Mouse (Mus musculus): ENCODE measurements around the gene Plk5. TPM values are rescaled to one million over a fixed set of nuclear protein-coding genes. Genes with fewer than 3 reads are reported as not detected.
A peak's percentile ranks its signal among the peaks of the same experiment; 100 is the strongest.

The Plk5 gene
- total and polyA plus RNA-seq, 3 experiments, result 0.50 to 2.7 (median 0.63) TPM

GRCm38 (mm10) chr10:80321670-80322581 is 34.3 kb upstream of the Plk5 start:
- H3K36me3 ChIP-seq (ENCODE audit: control insufficient read depth, insufficient read depth, low read length), result no peaks in the 10 kb centered on the region
- no peaks in the 10 kb centered on the region for H3K27me3 ChIP-seq (ENCODE audit: control insufficient read depth, insufficient read depth, low read length)
- no peak overlapping the region for H3K4me3 ChIP-seq
- no peak overlapping the region for H3K27ac ChIP-seq
- peaks cover 8% of the 10 kb centered on the region for H3K4me1 ChIP-seq (ENCODE audit: control insufficient read depth, insufficient read depth, low read length)
- H3K9ac ChIP-seq (ENCODE audit: low read depth, low read length), result no peak overlapping the region
- WGBS, result 93% methylated on average over 21 of the region's 21 CpGs
- H3K79me2 ChIP-seq (replicated peaks; ENCODE audit: control insufficient read depth, insufficient read depth, low read length), result no peaks in the 10 kb centered on the region
- no peak for DNase-seq
- intact Hi-C loops (cut with DNase I), result loop anchor here (10.0 kb wide), 1 partner anchor 147 kb away; the partner anchor contains the start of genes 1600002K03Rik and Efna2
- no peak for TF ChIP-seq POLR2A (IDR thresholded peaks at IDR 0.05; ENCODE audit: insufficient read depth, low read depth, low read length)
- no peak for TF ChIP-seq CTCF (IDR thresholded peaks at IDR 0.05)
- TF ChIP-seq EP300 (IDR thresholded peaks at IDR 0.05; ENCODE audit: insufficient read depth, low read depth, low read length), result no peak

- Histone ChIP-seq H3K27me3 (ENCODE audit: control insufficient read depth, insufficient read depth, low read length) (no peaks in the 10 kb centered on the region), H3K79me2 (replicated peaks; ENCODE audit: control insufficient read depth, insufficient read depth, low read length) (no peaks in the 10 kb centered on the region), H3K27ac (peak overlapping the region; percentile 12), H3K4me3 (peak overlapping the region; percentile 68), H3K4me1 (ENCODE audit: control insufficient read depth, insufficient read depth, low read length) (peaks cover 8% of the 10 kb centered on the region), H3K36me3 (ENCODE audit: control insufficient read depth, insufficient read depth, low read length) (no peaks in the 10 kb centered on the region), H3K9ac (ENCODE audit: low read depth, low read length) (peak overlapping the region; percentile 87)
- DNase-seq, result peak; percentile 56 to 58
- intact Hi-C loops (cut with DNase I), result loop anchor here (10.0 kb wide), 1 partner anchor 148 kb away; the partner anchor contains the start of genes 1600002K03Rik and Efna2
- WGBS, result 8% methylated on average over 28 of the region's 28 CpGs
- 0 out of 2 replicates have a peak, but pooled peaks have one; percentile 2 for TF ChIP-seq CTCF (IDR thresholded peaks at IDR 0.05)
- TF ChIP-seq EP300 (IDR thresholded peaks at IDR 0.05; ENCODE audit: insufficient read depth, low read depth, low read length), result no peak
These were observed 33.4 kb upstream of the Plk5 start for GRCm38 (mm10) chr10:80322811-80323211.

- H3K79me2 ChIP-seq (replicated peaks; ENCODE audit: control insufficient read depth, insufficient read depth, low read length), result no peaks in the 10 kb centered on the region
- peak; percentile 80 to 85 for DNase-seq
- peak overlapping the region; percentile 85 for H3K27ac ChIP-seq
- no peaks in the 10 kb centered on the region for H3K36me3 ChIP-seq (ENCODE audit: control insufficient read depth, insufficient read depth, low read length)
- intact Hi-C loops (cut with DNase I), result loop anchor here (10.0 kb wide), 1 partner anchor 149 kb away; the partner anchor contains the start of genes 1600002K03Rik and Efna2
- peak overlapping the region; percentile 87 for H3K9ac ChIP-seq (ENCODE audit: low read depth, low read length)
- peak; percentile 52; the same call in 1 of the 2 replicates for TF ChIP-seq EP300 (IDR thresholded peaks at IDR 0.05; ENCODE audit: insufficient read depth, low read depth, low read length)
- peak; percentile 25 for TF ChIP-seq CTCF (IDR thresholded peaks at IDR 0.05)
- 0 out of 2 replicates have a peak, but pooled peaks have one; percentile 30 for TF ChIP-seq POLR2A (IDR thresholded peaks at IDR 0.05; ENCODE audit: insufficient read depth, low read depth, low read length)
- H3K27me3 ChIP-seq (ENCODE audit: control insufficient read depth, insufficient read depth, low read length), result no peaks in the 10 kb centered on the region
- peak overlapping the region; percentile 68 for H3K4me3 ChIP-seq
- peaks cover 8% of the 10 kb centered on the region for H3K4me1 ChIP-seq (ENCODE audit: control insufficient read depth, insufficient read depth, low read length)
- 3% methylated on average over 38 of the region's 46 CpGs for WGBS
These were observed 32.8 kb upstream of the Plk5 start for GRCm38 (mm10) chr10:80323261-80324119.

- intact Hi-C loops (cut with DNase I), result loop anchor here (10.0 kb wide), 1 partner anchor 150 kb away; the partner anchor contains the start of genes 1600002K03Rik and Efna2
- no peak for TF ChIP-seq EP300 (IDR thresholded peaks at IDR 0.05; ENCODE audit: insufficient read depth, low read depth, low read length)
- peak in 1 of 2 experiments; percentile 26 for DNase-seq
- Histone ChIP-seq H3K27ac (peak overlapping the region; percentile 85), H3K4me1 (ENCODE audit: control insufficient read depth, insufficient read depth, low read length) (peaks cover 7% of the 10 kb centered on the region), H3K9ac (ENCODE audit: low read depth, low read length) (no peak overlapping the region), H3K4me3 (peak overlapping the region; percentile 68), H3K79me2 (replicated peaks; ENCODE audit: control insufficient read depth, insufficient read depth, low read length) (no peaks in the 10 kb centered on the region), H3K27me3 (ENCODE audit: control insufficient read depth, insufficient read depth, low read length) (no peaks in the 10 kb centered on the region), H3K36me3 (ENCODE audit: control insufficient read depth, insufficient read depth, low read length) (no peaks in the 10 kb centered on the region)
- 75% methylated on average over 17 of the region's 17 CpGs for WGBS
These were observed 31.9 kb upstream of the Plk5 start for GRCm38 (mm10) chr10:80324120-80325037.

GRCm38 (mm10) chr10:80325045-80325444 is 31.2 kb upstream of the Plk5 start:
- no peaks in the 10 kb centered on the region for H3K36me3 ChIP-seq (ENCODE audit: control insufficient read depth, insufficient read depth, low read length)
- H3K79me2 ChIP-seq (replicated peaks; ENCODE audit: control insufficient read depth, insufficient read depth, low read length), result no peaks in the 10 kb centered on the region
- no peak overlapping the region for H3K9ac ChIP-seq (ENCODE audit: low read depth, low read length)
- TF ChIP-seq CTCF (IDR thresholded peaks at IDR 0.05) (no peak), POLR2A (IDR thresholded peaks at IDR 0.05; ENCODE audit: insufficient read depth, low read depth, low read length) (no peak), EP300 (IDR thresholded peaks at IDR 0.05; ENCODE audit: insufficient read depth, low read depth, low read length) (no peak)
- H3K4me3 ChIP-seq, result no peak overlapping the region
- WGBS, result 83% methylated on average over 21 of the region's 21 CpGs
- H3K27me3 ChIP-seq (ENCODE audit: control insufficient read depth, insufficient read depth, low read length), result no peaks in the 10 kb centered on the region
- no peak for DNase-seq
- intact Hi-C loops (cut with DNase I), result loop anchor here (10.0 kb wide), 1 partner anchor 150 kb away; the partner anchor contains the start of genes 1600002K03Rik and Efna2
- peak overlapping the region; percentile 15; the same call in 1 of the 2 replicates for H3K27ac ChIP-seq
- peaks cover 5% of the 10 kb centered on the region for H3K4me1 ChIP-seq (ENCODE audit: control insufficient read depth, insufficient read depth, low read length)

Measured in heart, adult 2 months (tissue).